Mouse (Mus musculus) spleen, postnatal 4 days (tissue): ENCODE measurements around the gene Hibadh.

Experiments used
- DNase-seq, 2 experiments: peaks; one replicate each; pipeline ENCODE4 v3.0.0; 2022; ENCODE audit warnings: low spot score in 2 of 2

The Hibadh gene

DNA sequence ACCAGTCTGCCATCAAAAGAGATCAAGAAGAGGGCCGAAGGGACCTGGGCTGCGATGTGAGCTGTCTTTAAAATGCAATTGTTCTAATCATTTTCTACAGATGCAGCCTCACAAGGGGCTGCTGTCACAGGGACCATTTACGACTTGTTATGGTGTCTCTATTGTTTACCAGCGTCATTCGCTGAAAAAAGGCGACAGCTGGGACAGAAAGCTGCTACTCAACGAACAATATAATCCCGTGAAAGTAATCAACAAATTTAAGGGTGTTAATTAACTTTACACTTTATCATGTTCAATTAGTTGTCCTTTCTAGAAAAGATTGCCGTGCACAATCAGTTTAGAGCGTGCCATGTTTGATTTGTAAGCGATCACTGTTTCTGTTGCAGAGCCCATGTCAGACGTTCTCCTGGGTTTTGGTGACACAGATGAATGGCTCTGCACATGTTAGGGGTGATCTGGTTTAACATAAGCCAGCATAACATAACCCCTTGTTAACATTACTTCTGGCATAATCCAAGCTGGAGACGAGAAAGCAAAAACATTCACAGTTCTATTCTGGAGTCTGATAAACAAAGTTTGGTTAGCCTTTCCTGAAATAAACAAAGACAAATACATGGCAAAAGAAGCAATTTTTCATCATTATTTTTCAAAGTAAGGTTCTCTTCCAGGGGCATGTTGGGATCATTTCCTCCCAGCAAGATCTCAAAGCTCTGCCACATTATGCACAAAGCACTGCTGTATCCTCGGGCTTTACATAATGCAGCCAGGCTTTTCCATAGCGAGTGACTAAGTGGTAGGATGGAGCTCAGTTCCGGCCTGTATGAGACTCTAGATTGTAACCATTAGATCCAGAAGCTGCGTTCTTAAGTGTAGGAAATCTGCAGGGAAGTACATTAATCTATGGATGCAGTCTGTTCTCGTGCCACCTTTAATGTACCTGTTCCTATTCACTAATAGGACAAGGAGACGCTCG is 72.6 kb downstream of the Hibadh start:
- DNase-seq = no peak

DNA sequence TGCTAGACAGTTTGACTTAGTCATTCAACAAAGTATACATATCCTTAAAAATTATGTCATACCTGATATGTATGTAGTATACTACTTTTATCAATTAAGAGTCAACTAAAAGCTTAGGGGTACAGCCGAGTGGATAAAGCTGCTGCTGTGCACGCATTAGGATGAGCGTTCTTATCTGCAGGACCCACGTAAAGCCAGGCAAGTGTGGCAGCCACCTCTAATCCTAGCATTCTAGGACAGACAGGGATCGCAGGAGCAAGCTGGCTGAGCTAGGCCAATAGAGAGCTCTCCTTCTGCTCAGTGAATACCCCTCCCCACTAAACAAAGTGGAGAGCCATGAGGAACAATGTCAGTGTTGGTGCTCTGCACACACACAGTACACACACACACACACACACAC is 75.0 kb downstream of the Hibadh start:
- no peak for DNase-seq

DNA sequence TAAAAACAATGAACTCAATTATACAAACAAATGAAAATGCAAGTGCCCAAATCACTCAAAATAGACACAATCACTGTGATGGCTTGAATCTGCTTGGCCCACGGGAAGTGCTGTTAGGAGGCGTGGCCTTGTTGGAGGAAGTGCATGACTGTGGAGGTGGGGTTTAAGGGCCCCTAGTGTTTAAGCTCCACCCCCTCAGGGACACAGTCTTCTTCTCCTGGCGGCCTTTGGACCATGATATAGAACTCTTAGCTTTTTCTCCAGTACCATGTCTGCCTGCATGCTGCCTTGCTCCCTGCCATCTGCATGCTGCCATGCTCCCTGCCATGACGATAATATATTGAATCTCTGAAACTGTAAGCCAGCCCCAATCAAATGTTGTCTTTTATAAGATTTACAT is 77.2 kb downstream of the Hibadh start:
- DNase-seq = no peak

DNA sequence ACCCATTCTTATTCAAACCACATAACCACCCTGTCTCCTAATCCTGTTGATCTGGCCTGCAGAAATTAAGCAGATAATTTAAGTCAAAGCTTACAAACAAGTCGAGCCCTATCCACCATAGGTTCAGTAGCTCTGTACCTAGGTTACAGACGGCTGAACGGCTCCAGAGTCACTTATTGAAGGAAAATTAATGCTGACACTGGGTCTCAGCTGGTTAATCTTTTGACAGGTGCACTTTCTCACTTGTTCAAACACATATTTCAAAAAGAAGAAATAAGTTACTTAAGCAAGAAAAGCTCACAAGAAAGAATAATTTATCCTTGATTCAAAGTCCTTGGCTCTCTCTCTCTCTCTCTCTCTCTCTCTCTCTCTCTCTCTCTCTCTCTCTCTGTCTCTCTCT is 81.1 kb downstream of the Hibadh start:
- no peak for DNase-seq

DNA sequence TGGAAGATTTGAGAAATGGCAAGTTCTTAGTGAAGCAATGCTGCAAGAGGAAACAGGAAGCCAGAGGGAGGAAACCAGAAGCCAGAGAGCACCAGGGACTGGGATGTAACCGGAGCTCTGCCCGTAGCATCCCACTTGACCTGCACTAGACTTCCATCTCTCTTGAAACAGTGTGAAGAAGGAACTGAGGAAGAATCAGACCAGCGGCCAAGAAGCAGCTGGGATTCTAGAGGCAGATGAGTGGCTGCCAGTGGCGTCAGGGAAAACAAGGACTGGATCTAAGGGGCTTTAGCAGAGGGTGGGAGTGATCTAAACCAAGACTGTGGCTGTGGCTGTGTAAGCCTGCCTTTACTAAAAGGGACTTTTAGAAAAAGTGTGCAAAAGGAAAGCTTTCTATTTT is 95.8 kb downstream of the Hibadh start:
- DNase-seq = no peak

DNA sequence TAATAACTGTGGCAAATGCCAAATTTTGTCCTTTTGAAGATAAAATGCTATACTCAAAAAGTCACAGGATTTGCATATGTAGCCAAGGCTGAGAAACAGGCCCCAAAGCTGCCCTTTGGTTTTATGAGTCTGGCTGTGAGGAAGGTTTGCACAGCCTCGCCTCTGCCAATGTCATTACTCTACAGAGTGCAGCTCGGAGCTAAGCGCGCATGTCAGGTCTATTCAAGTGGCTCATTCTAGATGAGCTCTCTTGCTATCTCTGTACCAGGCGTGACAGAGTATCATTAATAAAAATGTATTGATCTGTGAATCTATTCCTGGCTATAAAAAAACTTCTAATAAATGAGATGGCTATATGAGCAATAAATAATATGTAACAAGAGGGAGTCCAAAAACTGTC is 97.7 kb downstream of the Hibadh start:
- no peak for DNase-seq

DNA sequence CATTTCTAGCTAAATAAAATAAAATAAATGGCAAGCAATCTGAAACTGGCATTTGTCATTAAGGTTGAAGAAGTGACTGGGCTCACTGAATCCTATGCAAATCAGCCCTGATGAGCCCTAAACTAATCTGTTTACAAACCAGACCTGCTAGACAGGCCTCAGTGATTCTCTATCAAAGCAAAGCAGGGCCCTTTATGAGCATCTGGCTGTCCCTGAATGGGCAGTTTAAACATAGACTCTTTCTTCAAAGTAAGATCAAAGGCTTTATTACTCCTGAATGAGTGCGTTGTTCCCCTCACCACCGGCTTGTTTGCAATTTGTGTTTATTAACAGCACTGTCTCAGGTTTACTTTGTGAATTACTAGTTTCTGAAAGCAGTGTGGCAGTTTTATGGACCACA is 100.3 kb downstream of the Hibadh start:
- DNase-seq = no peak

DNA sequence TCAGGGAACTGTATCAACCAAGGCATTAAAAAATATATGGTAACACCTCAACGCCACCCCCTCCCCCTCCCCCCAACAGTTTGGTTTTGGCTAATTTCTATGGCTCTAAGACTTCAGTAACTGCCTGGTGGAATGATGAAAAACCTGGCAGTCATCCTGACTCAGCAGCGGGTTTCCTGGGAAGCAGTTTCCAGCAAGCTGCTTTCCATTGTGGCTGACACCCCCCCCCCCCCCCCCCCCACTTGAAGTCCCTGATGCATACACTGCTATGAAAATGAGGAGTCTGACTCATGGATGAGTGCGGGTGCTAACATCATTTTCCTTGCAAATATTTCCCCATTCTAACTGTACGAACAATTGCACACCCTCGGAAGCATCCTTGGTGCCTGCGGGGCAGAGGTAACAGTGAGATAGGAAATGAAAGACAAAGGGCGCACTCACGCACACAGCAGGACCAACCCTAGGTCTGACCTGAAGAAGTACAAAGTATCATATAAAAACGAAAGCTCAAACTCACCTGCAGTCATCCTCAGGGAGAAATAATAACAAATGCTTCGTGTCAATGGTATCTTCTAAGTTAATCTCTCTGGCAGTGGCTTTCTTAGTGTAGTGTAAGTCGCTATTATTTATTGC is 105.0 kb downstream of the Hibadh start:
- DNase-seq = no peak

DNA sequence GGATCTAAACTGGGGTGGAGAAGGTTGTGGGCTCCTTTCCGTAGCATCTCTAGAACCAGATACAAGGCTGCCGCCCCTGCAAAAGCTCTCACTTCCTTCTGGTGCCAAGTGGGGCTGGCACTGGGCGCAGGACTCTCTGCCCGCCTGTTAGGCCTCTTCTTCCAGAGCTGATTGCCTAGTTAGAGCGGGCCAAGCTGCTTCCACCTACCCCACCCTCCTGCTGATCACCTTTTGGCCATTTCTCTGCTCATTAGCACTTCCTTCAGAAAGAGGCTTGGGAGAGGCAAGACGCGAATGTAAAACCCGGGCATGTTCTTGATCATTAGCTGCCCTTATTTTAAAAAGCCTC is 108.1 kb downstream of the Hibadh start:
- DNase-seq = no peak

DNA sequence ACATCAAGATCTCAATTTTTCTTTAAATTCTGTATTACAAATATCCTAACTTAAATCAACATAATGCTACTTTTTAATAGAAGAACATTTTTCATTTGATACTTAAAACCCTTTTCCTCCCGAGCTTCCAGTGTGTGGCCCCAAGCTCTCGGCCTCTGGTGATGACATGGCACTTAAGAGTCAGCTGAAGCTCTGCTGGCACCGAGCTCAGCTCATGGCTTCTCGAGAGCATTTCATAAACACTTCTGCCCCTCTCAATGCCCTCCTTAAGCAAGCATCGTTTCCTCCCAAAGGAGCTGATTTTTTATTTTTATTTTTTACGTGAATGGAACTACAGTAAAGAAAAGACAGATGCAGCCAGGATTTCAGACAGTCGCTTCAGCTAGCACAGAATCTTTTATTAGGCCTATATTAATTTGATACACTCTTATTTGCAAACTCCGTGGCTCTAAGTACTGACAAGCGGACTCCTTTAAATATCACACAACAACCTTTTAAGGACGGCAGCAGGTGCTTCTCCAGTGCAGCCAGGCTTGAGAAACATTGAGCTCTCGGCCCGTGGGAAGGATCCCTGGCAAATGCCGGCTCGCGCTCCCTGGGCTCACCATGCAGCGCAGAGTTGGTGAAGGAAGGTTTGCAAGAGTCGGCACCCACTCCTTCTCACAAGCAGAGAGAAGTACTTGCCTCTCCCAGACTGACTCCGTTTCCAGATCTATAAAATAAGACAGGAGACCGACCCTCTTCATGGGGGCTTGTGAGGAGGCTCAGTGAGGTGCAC is 108.6 kb downstream of the Hibadh start:
- DNase-seq = no peak

DNA sequence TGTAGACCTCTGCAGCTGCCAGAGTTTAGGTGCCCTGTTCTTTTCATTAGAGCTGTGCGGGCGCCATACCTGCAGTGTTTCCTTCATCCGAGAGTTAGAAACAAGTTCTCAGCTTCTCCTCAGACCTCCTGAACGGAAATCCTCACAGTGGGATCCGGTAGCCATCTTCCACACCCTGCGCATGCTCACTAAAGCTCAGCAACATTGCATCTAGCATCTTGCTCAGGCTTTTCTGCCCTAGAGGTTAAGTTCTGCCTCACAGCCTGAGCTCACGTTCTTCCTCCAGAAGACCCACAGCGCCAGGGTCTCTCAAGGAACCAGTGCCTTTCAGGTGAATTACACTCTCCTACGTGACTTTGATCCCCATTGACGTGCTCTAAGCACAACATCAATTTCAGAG is 109.3 kb downstream of the Hibadh start:
- no peak for DNase-seq

DNA sequence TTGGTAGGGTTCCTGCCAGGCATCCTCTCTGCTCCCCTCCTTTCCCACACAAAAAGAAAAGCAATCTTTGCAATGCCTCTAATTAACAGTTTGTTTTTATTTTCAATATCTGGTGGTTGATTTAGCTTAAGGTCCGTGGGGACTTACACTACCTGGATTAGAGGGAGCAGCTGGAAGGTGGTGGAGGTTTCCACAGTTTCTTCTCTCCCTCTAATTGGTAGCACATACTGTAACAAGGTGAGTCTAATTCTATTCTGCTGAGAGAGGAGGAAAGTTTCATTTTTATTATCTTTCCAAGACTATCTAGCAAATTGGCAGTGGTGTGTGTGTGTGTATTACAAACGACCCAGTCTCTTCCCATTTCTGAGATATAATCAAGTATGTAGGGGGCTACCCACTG is 116.0 kb downstream of the Hibadh start:
- DNase-seq = no peak

DNA sequence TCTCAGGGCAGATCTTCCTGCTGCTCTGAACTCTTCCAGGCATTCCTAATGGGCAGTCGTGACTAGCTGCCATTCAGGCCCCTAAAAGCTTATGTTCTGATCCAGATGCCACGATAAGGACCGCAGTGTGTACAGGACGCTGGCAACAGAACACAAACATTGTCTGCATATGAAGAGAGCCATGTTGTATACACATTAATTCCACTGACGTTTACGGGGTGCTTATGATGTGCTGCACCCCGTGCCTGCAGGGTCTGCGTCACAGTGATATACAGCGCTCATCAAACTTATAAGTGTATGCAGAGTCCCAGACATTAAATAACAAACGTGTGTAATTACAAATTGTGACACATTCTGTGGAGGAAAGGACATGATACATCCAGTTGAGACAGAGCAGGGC is 121.5 kb downstream of the Hibadh start:
- DNase-seq = no peak

DNA sequence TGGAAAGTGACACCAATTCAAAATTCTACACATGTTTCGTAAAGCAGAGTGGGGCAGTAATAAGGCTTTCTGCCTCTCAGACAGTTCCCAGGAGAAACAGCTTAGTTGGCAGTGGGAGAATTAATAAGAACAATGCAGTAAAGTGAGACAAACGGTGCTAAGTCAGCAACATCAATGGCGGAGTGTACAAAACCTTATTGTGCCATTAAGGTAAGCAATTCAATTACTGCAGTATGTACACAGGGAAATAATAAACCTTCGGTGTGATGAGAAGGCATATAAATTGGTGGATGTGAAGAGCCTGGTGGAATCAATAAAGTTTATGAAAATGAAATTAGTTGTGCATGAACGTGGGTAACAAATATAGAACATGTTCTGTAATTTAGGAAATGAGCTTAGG is 122.9 kb downstream of the Hibadh start:
- no peak for DNase-seq

DNA sequence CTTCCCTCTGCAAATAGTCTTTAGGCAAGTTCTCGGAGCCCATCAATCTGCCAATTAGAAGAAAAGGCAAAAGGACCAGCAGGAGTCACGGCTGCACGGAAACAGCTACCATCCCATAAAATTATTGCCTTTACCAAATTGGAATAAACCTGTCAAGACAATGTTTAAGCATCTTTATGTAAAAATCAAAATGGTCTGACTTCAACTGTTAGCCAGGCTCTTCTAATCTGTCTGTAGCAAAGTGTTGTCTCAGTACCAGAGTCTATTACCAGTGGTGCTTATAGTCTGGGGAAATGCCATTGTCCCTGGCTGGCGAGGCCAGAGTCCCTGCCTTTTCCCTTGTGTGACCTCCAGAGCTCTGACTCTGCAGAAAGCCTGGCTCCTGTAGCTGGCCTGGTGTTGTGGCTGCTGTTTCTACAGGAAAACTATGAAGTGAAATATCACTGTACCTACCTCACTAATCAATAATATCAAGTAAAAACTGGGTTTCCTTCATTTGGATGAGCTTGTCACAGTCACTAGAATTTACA is 126.2 kb downstream of the Hibadh start:
- no peak for DNase-seq

DNA sequence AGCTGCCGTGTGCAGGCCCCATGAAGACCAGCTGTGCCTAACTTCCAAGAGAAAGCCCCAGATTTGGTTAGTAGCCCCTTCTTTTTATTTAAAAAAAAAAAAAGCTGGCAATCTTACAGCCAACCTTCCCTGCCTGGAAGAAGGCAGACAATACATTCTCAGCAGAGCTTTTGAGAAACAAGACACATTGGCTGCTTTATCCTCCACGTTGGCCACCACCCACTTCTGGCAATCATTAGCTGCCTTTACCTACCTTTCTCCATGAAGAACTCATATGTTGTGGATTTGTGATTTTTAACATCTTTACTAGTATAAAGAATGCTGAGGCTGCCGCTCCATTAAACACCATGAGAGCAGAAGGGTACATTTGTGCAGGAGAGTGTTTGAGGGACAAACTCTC is 131.4 kb downstream of the Hibadh start:
- DNase-seq = no peak

DNA sequence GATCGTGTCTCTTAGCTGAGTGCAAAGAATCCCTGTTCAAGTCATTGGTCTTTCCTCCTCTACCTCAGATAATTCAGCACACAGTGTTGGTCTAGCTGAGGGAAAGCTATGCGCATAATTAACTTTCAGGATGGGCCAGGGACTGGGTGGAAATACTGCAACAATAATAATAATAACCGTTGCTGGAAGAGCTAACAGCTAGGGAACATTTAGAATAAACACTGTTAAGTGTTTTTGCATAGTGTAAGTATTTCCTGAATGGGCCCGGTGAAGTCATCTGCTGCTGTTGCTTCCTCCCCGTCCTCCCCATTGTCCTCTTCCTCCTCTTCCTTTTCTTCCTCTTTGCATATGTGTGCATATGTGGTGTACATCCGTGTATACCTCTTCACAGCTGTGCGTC is 132.2 kb downstream of the Hibadh start:
- no peak for DNase-seq

DNA sequence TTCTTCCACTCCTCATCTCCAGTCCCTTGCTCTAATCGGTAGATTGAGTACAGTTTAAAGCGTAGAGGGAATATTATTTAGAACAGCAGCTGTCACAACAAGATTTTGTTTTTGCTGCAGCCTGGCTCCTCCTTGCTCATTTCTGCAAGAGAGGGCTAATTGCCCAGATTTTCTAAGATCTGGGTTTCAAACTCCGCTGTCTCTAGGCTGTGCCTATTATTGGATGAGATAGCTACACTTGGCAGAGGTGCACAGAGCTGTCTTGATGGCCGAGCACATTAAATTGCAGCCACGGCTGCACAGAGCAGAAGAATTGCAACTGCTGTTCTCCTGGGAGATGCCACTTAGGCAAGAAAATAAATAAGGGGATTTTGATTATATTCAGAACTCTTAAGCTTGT is 133.0 kb downstream of the Hibadh start:
- DNase-seq = no peak

DNA sequence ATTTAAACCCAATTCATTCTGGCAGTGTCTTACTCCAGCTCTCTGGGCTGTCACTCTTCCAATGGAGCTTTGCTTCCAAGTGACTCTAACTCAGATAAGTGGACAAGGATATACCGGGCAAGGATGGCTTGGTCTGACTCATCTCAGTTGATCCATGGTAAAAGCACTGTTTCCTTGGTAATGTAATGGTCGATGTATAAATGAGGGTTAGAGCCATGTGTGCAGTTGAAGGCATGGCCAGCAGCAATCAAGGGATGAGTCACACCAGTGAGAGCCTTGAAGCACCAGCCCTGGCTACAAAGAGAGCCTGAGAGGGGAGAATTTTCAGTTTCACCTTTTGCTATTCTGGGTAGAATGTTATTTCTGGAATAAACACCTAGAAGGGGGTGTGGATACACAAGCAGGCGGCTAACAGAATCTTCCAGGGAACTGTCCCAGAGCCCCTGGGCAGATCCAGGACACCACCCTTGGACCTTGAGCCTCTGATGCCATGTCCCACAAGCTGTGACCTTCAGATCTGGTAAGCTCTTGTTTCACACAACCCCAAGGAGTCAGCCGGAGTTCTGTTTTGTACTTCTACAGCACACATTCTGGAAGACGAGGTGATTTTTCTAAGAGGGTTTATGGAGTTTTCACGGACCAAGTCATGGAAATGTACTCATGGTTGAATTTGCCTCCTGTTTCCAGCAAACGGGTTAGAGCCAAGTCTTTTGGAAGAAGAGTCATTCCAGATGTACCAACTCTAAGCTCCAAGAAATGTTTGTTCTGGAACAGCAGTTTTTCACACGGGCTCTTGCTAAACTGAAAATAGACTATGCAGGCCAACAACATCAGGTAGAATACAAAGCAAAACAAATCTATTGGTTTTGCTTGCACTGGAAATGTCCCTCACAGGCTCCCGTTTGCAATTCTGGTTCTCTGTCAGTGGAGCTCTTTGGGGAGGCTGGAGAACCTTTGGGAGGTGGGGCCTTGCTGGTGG is 134.1 kb downstream of the Hibadh start:
- no peak for DNase-seq

DNA sequence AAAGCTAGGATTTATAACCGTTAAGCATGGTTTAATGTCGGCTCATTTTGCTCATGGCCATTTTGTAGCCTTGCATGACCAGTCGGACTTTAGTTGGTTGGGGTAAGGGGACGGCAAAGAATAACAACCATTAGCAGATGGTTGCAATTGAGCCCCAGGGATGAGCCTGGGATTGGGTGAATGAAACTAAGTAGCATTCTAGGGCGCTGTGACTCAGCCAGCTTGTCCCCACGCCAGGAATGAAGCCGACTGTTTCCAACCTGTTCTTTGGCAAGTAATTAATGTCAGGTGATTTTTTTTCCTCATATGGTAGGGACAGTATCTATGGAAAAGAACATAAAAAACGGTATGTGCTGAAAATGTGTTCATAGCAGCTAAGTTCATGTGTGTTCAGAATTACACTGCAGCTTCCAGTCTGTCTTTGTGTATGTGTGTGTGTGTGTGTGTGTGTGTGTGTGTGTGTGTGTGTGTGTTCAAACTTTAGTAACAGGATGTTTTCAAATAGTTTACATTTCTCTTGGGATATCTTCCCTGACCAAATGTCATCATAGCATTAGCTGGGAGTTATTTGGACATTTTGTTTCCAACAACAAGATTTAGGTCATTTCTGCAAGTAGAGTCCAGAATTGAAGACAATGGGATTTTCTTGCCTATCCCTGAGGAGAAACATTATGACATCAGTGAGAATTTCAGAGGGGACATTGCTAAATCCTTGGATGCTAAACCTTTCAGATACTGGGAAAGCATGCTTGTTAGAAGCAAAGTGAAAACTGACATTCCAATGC is 135.3 kb downstream of the Hibadh start:
- no peak for DNase-seq
